Mouse (Mus musculus): ENCODE data around the gene Ogfr. TPM values are rescaled to one million over a fixed set of nuclear protein-coding genes. Genes with fewer than 3 reads are reported as not detected.

The Ogfr gene
- polyA plus RNA-seq, 1 experiment from 2014 or later, result 109 TPM

GRCm38 (mm10) chr2:180562146-180562545, 26.9 kb upstream of the Ogfr start:
- no peaks in the 10 kb centered on the region for H3K36me3 ChIP-seq (ENCODE audit: control insufficient read depth, insufficient read depth, low read length)
- no peak for DNase-seq (ENCODE audit: low spot score)
- H3K4me3 ChIP-seq (ENCODE audit: low read depth, low read length), result no peak overlapping the region
- no peak overlapping the region for H3K27ac ChIP-seq (replicated peaks; ENCODE audit: low read depth, low read length)
- H3K4me2 ChIP-seq (ENCODE audit: low read depth, severe bottlenecking), result no peak overlapping the region
- H3K4me1 ChIP-seq (ENCODE audit: control insufficient read depth, insufficient read depth, low read length), result no peaks in the 10 kb centered on the region
- ATAC-seq (ENCODE audit: insufficient number of reproducible peaks, low FRiP score, low TSS enrichment, low read depth), result no peak
- no peaks in the 10 kb centered on the region for H3K9me3 ChIP-seq (ENCODE audit: control insufficient read depth, low read length)
- no peaks in the 10 kb centered on the region for H3K27me3 ChIP-seq (ENCODE audit: control insufficient read depth, insufficient read depth, low read length)
- 45% methylated on average over 5 of the region's 5 CpGs for WGBS
- H3K9ac ChIP-seq (ENCODE audit: low read length), result no peak overlapping the region

GRCm38 (mm10) chr2:180563296-180563695, 25.7 kb upstream of the Ogfr start:
- H3K9ac ChIP-seq (ENCODE audit: low read length), result no peak overlapping the region
- H3K4me3 ChIP-seq (ENCODE audit: low read depth, low read length), result no peak overlapping the region
- H3K4me2 ChIP-seq (ENCODE audit: low read depth, severe bottlenecking), result no peak overlapping the region
- no peaks in the 10 kb centered on the region for H3K4me1 ChIP-seq (ENCODE audit: control insufficient read depth, insufficient read depth, low read length)
- H3K36me3 ChIP-seq (ENCODE audit: control insufficient read depth, insufficient read depth, low read length), result no peaks in the 10 kb centered on the region
- no peaks in the 10 kb centered on the region for H3K27me3 ChIP-seq (ENCODE audit: control insufficient read depth, insufficient read depth, low read length)
- DNase-seq (ENCODE audit: low spot score) (no peak), ATAC-seq (ENCODE audit: insufficient number of reproducible peaks, low FRiP score, low TSS enrichment, low read depth) (no peak)
- no peak overlapping the region for H3K27ac ChIP-seq (replicated peaks; ENCODE audit: low read depth, low read length)
- 56% methylated on average over 6 of the region's 6 CpGs for WGBS
- no peaks in the 10 kb centered on the region for H3K9me3 ChIP-seq (ENCODE audit: control insufficient read depth, low read length)

- H3K36me3 ChIP-seq (ENCODE audit: control insufficient read depth, insufficient read depth, low read length), result no peaks in the 10 kb centered on the region
- no peak overlapping the region for H3K27ac ChIP-seq (replicated peaks; ENCODE audit: low read depth, low read length)
- H3K4me2 ChIP-seq (ENCODE audit: low read depth, severe bottlenecking), result no peak overlapping the region
- H3K4me3 ChIP-seq (ENCODE audit: low read depth, low read length), result no peak overlapping the region
- H3K4me1 ChIP-seq (ENCODE audit: control insufficient read depth, insufficient read depth, low read length), result peaks cover 2% of the 10 kb centered on the region; the same call in 1 of the 2 replicates
- DNase-seq (ENCODE audit: low spot score) (no peak), ATAC-seq (ENCODE audit: insufficient number of reproducible peaks, low FRiP score, low TSS enrichment, low read depth) (no peak)
- H3K9ac ChIP-seq (ENCODE audit: low read length), result no peak overlapping the region
- no peaks in the 10 kb centered on the region for H3K27me3 ChIP-seq (ENCODE audit: control insufficient read depth, insufficient read depth, low read length)
- no peaks in the 10 kb centered on the region for H3K9me3 ChIP-seq (ENCODE audit: control insufficient read depth, low read length)
- WGBS, result 32% methylated on average over 5 of the region's 5 CpGs
Measured at GRCm38 (mm10) chr2:180563841-180564240, 25.2 kb upstream of the Ogfr start.

- 37% methylated on average over 13 of the region's 13 CpGs for WGBS
- ATAC-seq (ENCODE audit: insufficient number of reproducible peaks, low FRiP score, low TSS enrichment, low read depth), result no peak
- H3K4me2 ChIP-seq (ENCODE audit: low read depth, severe bottlenecking), result no peak overlapping the region
- no peak overlapping the region for H3K4me3 ChIP-seq (ENCODE audit: low read depth, low read length)
- no peaks in the 10 kb centered on the region for H3K36me3 ChIP-seq (ENCODE audit: control insufficient read depth, insufficient read depth, low read length)
- no peaks in the 10 kb centered on the region for H3K9me3 ChIP-seq (ENCODE audit: control insufficient read depth, low read length)
- no peak overlapping the region for H3K27ac ChIP-seq (replicated peaks; ENCODE audit: low read depth, low read length)
- peak; percentile 80 for DNase-seq (ENCODE audit: low spot score)
- H3K27me3 ChIP-seq (ENCODE audit: control insufficient read depth, insufficient read depth, low read length), result no peaks in the 10 kb centered on the region
- H3K9ac ChIP-seq (ENCODE audit: low read length), result no peak overlapping the region
- H3K4me1 ChIP-seq (ENCODE audit: control insufficient read depth, insufficient read depth, low read length), result peaks cover 5% of the 10 kb centered on the region; the same call in 1 of the 2 replicates
Measured at GRCm38 (mm10) chr2:180566240-180566913, 22.7 kb upstream of the Ogfr start.

GRCm38 (mm10) chr2:180569028-180569643, 19.9 kb upstream of the Ogfr start:
- Histone ChIP-seq H3K9ac (ENCODE audit: low read length) (0 out of 2 replicates have a peak overlapping the region, but pooled peaks have one; percentile 13), H3K36me3 (ENCODE audit: control insufficient read depth, insufficient read depth, low read length) (no peaks in the 10 kb centered on the region), H3K4me2 (ENCODE audit: low read depth, severe bottlenecking) (no peak overlapping the region), H3K27ac (replicated peaks; ENCODE audit: low read depth, low read length) (no peak overlapping the region), H3K4me1 (ENCODE audit: control insufficient read depth, insufficient read depth, low read length) (peaks cover 5% of the 10 kb centered on the region; the same call in 1 of the 2 replicates), H3K9me3 (ENCODE audit: control insufficient read depth, low read length) (no peaks in the 10 kb centered on the region), H3K27me3 (ENCODE audit: control insufficient read depth, insufficient read depth, low read length) (no peaks in the 10 kb centered on the region), H3K4me3 (ENCODE audit: low read depth, low read length) (no peak overlapping the region)
- DNase-seq (ENCODE audit: low spot score) (no peak), ATAC-seq (ENCODE audit: insufficient number of reproducible peaks, low FRiP score, low TSS enrichment, low read depth) (no peak)
- WGBS, result 56% methylated on average over 3 of the region's 3 CpGs

GRCm38 (mm10) chr2:180576482-180576881, 12.6 kb upstream of the Ogfr start:
- 72% methylated on average over 4 of the region's 4 CpGs for WGBS
- Histone ChIP-seq H3K9ac (ENCODE audit: low read length) (no peak overlapping the region), H3K27me3 (ENCODE audit: control insufficient read depth, insufficient read depth, low read length) (no peaks in the 10 kb centered on the region), H3K4me1 (ENCODE audit: control insufficient read depth, insufficient read depth, low read length) (peaks cover 2% of the 10 kb centered on the region; the same call in 1 of the 2 replicates), H3K9me3 (ENCODE audit: control insufficient read depth, low read length) (no peaks in the 10 kb centered on the region), H3K36me3 (ENCODE audit: control insufficient read depth, insufficient read depth, low read length) (no peaks in the 10 kb centered on the region), H3K4me3 (ENCODE audit: low read depth, low read length) (no peak overlapping the region), H3K4me2 (ENCODE audit: low read depth, severe bottlenecking) (no peak overlapping the region), H3K27ac (replicated peaks; ENCODE audit: low read depth, low read length) (no peak overlapping the region)
- ATAC-seq (ENCODE audit: insufficient number of reproducible peaks, low FRiP score, low TSS enrichment, low read depth) (no peak), DNase-seq (ENCODE audit: low spot score) (no peak)

- WGBS, result 5% methylated on average over 3 of the region's 3 CpGs
- DNase-seq (ENCODE audit: low spot score) (peak; percentile 86), ATAC-seq (ENCODE audit: insufficient number of reproducible peaks, low FRiP score, low TSS enrichment, low read depth) (no peak)
- Histone ChIP-seq H3K27ac (replicated peaks; ENCODE audit: low read depth, low read length) (no peak overlapping the region), H3K27me3 (ENCODE audit: control insufficient read depth, insufficient read depth, low read length) (no peaks in the 10 kb centered on the region), H3K36me3 (ENCODE audit: control insufficient read depth, insufficient read depth, low read length) (no peaks in the 10 kb centered on the region), H3K9ac (ENCODE audit: low read length) (no peak overlapping the region), H3K9me3 (ENCODE audit: control insufficient read depth, low read length) (no peaks in the 10 kb centered on the region), H3K4me3 (ENCODE audit: low read depth, low read length) (no peak overlapping the region), H3K4me1 (ENCODE audit: control insufficient read depth, insufficient read depth, low read length) (peaks cover 9% of the 10 kb centered on the region), H3K4me2 (ENCODE audit: low read depth, severe bottlenecking) (no peak overlapping the region)
Measured at GRCm38 (mm10) chr2:180578686-180579085, 10.4 kb upstream of the Ogfr start.

GRCm38 (mm10) chr2:180581002-180581401, 8.0 kb upstream of the Ogfr start, which contains the start of gene Mrgbp:
Gene Mrgbp (plus strand): TSS chr2:180581304.
- H3K9me3 ChIP-seq (ENCODE audit: control insufficient read depth, low read length), result no peaks in the 10 kb centered on the region
- DNase-seq (ENCODE audit: low spot score), result no peak
- H3K4me2 ChIP-seq (ENCODE audit: low read depth, severe bottlenecking), result no peak within 1 kb of the TSS
- no peaks in the 10 kb centered on the region for H3K27me3 ChIP-seq (ENCODE audit: control insufficient read depth, insufficient read depth, low read length)
- no peak within 1 kb of the TSS for H3K27ac ChIP-seq (replicated peaks; ENCODE audit: low read depth, low read length)
- H3K36me3 ChIP-seq (ENCODE audit: control insufficient read depth, insufficient read depth, low read length), result peaks cover 3% of the 10 kb centered on the region; the same call in 1 of the 2 replicates
- no peak within 1 kb of the TSS for H3K4me3 ChIP-seq (ENCODE audit: low read depth, low read length)
- H3K4me1 ChIP-seq (ENCODE audit: control insufficient read depth, insufficient read depth, low read length), result peaks cover 6% of the 10 kb centered on the region; the same call in 1 of the 2 replicates
- no peak for ATAC-seq (ENCODE audit: insufficient number of reproducible peaks, low FRiP score, low TSS enrichment, low read depth)
- 80% methylated on average over 3 of the region's 3 CpGs for WGBS
- no peak within 1 kb of the TSS for H3K9ac ChIP-seq (ENCODE audit: low read length)
